Mouse (Mus musculus): Measurements from ENCODE around the gene Col23a1. TPM values are rescaled to one million over a fixed set of nuclear protein-coding genes. Genes with fewer than 3 reads are reported as not detected.

Col23a1 gene
- polyA plus RNA-seq, 1 experiment from 2014 or later, result 24.1 TPM

DNA sequence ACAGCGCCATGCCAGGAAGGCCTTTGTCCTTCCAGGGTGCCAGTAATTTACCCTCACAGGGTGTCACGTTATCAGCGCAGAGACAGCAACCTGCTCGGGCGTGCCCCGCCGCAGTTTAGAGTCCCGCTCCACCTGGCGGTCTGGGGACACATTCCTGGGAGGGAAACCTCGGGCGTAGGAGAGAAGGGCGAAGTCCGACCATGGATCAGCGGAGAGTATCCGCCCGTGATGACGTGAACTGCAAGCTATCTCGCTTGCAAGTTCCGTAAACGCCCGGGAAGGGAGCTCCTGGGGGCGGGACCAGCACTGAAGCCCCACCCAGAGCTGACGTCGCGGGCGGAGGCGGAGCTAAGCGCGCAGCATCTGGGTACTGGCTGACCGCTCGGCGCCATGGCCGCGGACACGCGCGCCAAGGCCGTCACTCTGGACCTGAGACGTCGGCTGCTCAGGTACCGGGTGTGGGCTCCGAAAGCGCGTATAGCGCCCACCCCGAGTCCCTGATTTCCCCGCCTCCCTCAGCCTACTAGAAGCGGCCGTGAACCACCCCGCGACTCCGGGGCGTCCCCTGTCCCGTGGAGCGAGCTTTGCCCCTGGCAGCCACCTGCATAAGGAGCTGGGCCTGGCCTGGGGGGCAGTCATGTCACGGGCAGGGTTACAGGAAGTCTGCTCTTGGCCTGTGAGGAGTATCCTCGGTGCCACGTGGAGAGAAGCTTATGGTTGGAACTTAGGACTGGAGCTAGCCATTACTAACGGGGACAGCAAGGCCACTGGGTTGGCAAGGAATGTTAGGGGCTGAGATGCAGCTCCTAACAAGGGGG, 294.9 kb downstream of the Col23a1 start, which contains the start of gene Phykpl:
Gene Phykpl, plus strand, starts transcription at position 327 of the 818 bp plus-strand sequence.
- Histone ChIP-seq H3K27ac (peak within 1 kb of the TSS; percentile 94), H3K4me1 (peaks cover 39% of the 10 kb centered on the region), H3K4me3 (peak within 1 kb of the TSS; percentile 71), H3K9me3 (replicated peaks) (no peaks in the 10 kb centered on the region), H3K27me3 (ENCODE audit: low read depth, poor library complexity, severe bottlenecking) (no peaks in the 10 kb centered on the region), H3K36me3 (peaks cover 47% of the 10 kb centered on the region)
- WGBS, result under 1% methylated on average over 59 of the region's 59 CpGs
- peak; percentile 96 for DNase-seq (ENCODE audit: low spot score)

DNA sequence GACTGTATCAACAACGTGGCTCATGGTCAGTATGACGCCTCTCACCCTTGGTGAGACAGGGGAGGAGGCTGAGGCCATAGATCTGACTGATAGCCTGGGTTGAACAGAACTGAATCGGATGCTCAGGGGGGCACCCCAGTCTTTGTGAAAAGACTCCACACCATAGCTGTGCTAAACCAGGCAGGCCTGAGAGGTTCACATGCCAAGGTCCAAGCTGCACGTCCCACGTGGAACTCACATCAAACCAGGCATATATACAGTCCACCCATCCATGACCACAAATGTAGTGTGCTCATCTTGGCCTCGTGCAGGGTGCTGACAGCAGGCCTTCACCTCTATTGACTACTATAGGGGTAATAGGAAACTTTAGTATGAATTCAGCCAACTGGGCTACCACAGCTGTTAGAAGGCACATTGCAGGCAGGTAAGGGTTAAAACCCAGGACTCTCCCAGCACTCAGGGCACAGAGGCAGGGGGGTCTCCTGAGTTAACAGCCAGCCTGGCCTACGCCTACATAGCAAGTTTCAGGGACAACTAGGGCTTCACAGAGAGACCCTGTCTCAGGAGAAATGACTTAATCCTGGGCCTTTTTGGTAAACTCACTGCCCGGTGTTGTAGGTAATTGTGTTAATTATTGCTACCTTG, 296.0 kb downstream of the Col23a1 start:
- no peak for DNase-seq (ENCODE audit: low spot score)
- H3K27ac ChIP-seq, result peak overlapping the region; percentile 94
- WGBS, result 74% methylated on average over 8 of the region's 8 CpGs
- H3K36me3 ChIP-seq, result peaks cover 53% of the 10 kb centered on the region
- H3K4me1 ChIP-seq, result peaks cover 39% of the 10 kb centered on the region
- H3K4me3 ChIP-seq, result peak overlapping the region; percentile 71
- no peaks in the 10 kb centered on the region for H3K27me3 ChIP-seq (ENCODE audit: low read depth, poor library complexity, severe bottlenecking)
- H3K9me3 ChIP-seq (replicated peaks), result no peaks in the 10 kb centered on the region

DNA sequence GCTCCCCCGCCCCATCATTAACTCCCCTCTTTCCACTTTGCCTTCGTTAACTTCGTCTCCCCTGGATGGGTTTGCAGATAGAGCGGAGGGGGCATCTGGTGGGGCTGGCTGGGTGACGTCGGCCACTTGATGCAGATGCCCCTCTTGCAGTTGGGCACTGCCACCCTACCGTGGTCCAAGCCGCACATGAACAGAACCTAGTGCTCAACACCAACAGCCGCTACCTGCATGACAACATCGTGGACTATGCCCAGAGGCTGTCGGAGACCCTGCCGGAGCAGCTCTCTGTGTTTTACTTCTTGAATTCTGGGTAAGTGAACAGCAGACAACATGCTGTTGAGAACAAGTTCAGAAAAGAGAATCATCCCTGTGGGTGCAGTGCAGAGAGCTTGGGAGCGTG, 296.7 kb downstream of the Col23a1 start:
- WGBS, result 92% methylated on average over 13 of the region's 13 CpGs
- H3K27ac ChIP-seq, result no peak overlapping the region
- H3K4me1 ChIP-seq, result peaks cover 39% of the 10 kb centered on the region

DNA sequence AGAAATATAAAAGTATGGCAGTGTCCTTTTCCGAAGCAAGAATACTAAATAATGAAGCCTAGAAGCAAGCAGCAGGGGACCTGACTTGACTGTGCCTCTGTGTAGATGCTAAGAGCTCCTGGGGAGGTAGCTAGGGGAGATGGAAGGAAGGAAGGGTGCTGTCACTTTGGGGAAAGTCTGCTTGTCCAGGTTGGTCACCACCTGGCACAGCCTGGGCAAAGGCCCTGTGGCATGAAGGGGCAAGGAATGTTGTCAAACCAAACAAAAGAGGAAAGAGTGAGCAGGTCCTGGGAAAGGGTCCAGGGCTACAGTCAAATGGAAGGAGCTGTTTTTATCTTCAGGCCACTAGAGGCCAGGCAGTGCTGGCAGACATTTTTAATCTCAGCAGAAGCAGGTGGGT, 297.3 kb downstream of the Col23a1 start:
- no peak for DNase-seq (ENCODE audit: low spot score)
- WGBS, result 93% methylated on average over 1 of the region's 1 CpGs
- H3K36me3 ChIP-seq, result peaks cover 66% of the 10 kb centered on the region

More for the DNA sequence above, 296.7 kb downstream of the Col23a1 start:
- DNase-seq (ENCODE audit: low spot score), result no peak
- H3K36me3 ChIP-seq, result peaks cover 59% of the 10 kb centered on the region
- no peaks in the 10 kb centered on the region for H3K9me3 ChIP-seq (replicated peaks)
- no peaks in the 10 kb centered on the region for H3K27me3 ChIP-seq (ENCODE audit: low read depth, poor library complexity, severe bottlenecking)
- no peak overlapping the region for H3K4me3 ChIP-seq

DNA sequence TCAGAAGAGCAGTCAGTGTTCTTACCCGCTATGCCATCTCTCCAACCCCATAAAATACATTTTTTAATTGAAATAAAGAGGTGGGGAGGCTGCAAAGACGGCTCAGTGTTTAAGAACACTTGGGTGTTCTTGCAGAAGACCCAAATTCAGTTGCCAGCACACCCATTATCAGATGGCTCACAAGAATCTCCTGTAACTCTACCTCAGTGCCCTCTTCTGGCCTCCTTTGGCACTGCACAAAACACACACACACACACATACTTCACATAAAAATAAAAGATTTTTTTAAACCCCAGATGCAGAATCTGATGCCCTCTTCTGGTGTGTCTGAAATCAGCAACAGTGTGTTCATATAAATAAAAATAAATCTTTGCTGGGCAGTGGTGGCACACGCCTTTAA, 299.1 kb downstream of the Col23a1 start:
- Histone ChIP-seq H3K27me3 (ENCODE audit: low read depth, poor library complexity, severe bottlenecking) (no peaks in the 10 kb centered on the region), H3K9me3 (replicated peaks) (no peaks in the 10 kb centered on the region), H3K4me1 (peaks cover 23% of the 10 kb centered on the region), H3K4me3 (no peak overlapping the region), H3K36me3 (peaks cover 84% of the 10 kb centered on the region), H3K27ac (no peak overlapping the region)
- 95% methylated on average over 3 of the region's 3 CpGs for WGBS
- DNase-seq (ENCODE audit: low spot score), result no peak

More for the DNA sequence above, 297.3 kb downstream of the Col23a1 start:
- H3K27me3 ChIP-seq (ENCODE audit: low read depth, poor library complexity, severe bottlenecking), result no peaks in the 10 kb centered on the region
- H3K4me1 ChIP-seq, result peaks cover 38% of the 10 kb centered on the region
- H3K27ac ChIP-seq, result no peak overlapping the region
- H3K4me3 ChIP-seq, result no peak overlapping the region
- H3K9me3 ChIP-seq (replicated peaks), result no peaks in the 10 kb centered on the region

DNA sequence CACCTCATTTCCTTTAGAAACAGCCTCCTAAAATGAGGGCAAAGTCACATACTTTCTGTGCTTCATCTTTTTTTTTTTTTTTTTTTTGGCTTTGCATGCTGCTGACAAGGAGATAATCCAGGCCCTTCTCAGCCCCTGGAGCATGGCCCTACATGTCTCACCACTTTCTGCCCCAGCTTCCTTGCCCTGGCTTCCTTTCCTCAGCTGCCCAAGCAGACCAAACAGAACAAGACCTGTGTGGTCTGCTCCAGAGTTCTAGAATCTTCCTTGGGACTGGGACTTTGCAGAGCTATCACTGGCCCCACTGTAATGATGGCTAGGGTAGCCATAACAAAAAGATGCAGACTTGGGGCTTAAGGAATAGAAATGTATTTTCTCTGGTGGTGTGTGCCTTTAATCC, 300.3 kb downstream of the Col23a1 start:
- DNase-seq (ENCODE audit: low spot score), result no peak
- Histone ChIP-seq H3K27me3 (ENCODE audit: low read depth, poor library complexity, severe bottlenecking) (no peaks in the 10 kb centered on the region), H3K36me3 (peaks cover 95% of the 10 kb centered on the region), H3K27ac (no peak overlapping the region), H3K4me1 (peaks cover 11% of the 10 kb centered on the region), H3K9me3 (replicated peaks) (no peaks in the 10 kb centered on the region), H3K4me3 (no peak overlapping the region)

DNA sequence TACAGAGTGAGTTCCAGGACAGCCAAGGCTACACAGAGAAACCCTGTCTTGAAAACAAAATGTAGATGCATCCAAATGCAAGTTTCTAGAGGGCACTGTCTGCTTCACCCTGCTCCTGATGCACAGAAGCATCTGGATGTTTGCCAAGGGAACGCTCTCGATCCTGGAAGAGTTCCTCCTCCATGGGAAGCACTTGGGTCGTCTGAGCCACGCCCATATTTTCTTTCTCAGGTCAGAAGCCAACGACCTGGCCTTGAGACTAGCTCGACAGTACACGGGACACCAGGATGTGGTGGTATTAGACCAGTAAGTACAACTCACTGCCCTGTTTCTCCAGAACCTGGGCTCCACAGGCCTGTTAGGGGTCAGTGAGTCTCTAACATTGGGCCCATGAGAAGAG, 301.4 kb downstream of the Col23a1 start:
- DNase-seq (ENCODE audit: low spot score), result no peak

DNA sequence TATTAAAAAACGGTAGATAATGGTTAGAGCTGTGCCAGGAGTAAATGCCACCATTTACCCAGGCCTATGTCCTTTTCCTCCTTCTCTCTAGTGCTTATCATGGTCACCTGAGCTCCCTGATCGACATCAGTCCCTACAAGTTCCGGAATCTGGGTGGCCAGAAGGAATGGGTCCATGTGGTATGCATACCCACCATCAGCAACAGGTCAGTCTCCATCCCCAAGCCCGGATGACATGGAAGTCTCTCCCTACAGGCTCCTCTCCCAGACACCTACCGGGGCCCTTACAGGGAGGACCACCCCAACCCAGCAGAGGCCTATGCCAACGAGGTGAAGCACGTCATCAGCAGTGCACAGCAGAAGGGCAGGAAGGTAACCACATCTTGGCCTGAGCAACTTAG, 302.2 kb downstream of the Col23a1 start:
- DNase-seq (ENCODE audit: low spot score), result no peak
- WGBS, result 92% methylated on average over 7 of the region's 7 CpGs
- no peaks in the 10 kb centered on the region for H3K9me3 ChIP-seq (replicated peaks)

More for the DNA sequence above, 301.4 kb downstream of the Col23a1 start:
- no peaks in the 10 kb centered on the region for H3K27me3 ChIP-seq (ENCODE audit: low read depth, poor library complexity, severe bottlenecking)
- no peak overlapping the region for H3K27ac ChIP-seq
- no peaks in the 10 kb centered on the region for H3K9me3 ChIP-seq (replicated peaks)
- no peaks in the 10 kb centered on the region for H3K4me1 ChIP-seq
- peaks cover 100% of the 10 kb centered on the region for H3K36me3 ChIP-seq
- 84% methylated on average over 7 of the region's 7 CpGs for WGBS
- H3K4me3 ChIP-seq, result no peak overlapping the region

DNA sequence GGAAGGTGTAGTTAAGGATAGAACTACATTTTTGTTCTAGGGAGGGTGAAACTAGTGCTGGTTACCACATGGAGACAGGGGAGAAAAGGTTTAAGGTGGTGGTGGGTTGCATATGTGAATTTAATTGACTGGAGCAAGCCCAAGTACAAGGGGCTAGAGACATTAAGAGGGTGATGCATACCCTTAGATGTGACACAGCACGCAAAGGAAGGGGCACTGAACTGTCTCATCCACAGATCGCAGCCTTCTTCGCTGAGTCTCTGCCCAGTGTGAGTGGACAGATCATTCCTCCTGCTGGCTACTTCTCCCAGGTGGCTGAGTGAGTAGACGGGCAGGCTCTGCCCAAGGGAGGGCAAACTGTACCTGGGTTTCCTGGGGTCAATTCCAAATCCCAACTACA, 303.6 kb downstream of the Col23a1 start:
- no peak for DNase-seq (ENCODE audit: low spot score)
- no peak overlapping the region for H3K27ac ChIP-seq
- H3K4me3 ChIP-seq, result no peak overlapping the region
- H3K27me3 ChIP-seq (ENCODE audit: low read depth, poor library complexity, severe bottlenecking), result no peaks in the 10 kb centered on the region
- H3K4me1 ChIP-seq, result no peaks in the 10 kb centered on the region
- WGBS, result 96% methylated on average over 4 of the region's 4 CpGs
- H3K9me3 ChIP-seq (replicated peaks), result no peaks in the 10 kb centered on the region
- peaks cover 100% of the 10 kb centered on the region for H3K36me3 ChIP-seq

More for the DNA sequence above, 302.2 kb downstream of the Col23a1 start:
- no peaks in the 10 kb centered on the region for H3K27me3 ChIP-seq (ENCODE audit: low read depth, poor library complexity, severe bottlenecking)
- H3K27ac ChIP-seq, result no peak overlapping the region
- H3K4me1 ChIP-seq, result no peaks in the 10 kb centered on the region
- no peak overlapping the region for H3K4me3 ChIP-seq
- peaks cover 100% of the 10 kb centered on the region for H3K36me3 ChIP-seq

DNA sequence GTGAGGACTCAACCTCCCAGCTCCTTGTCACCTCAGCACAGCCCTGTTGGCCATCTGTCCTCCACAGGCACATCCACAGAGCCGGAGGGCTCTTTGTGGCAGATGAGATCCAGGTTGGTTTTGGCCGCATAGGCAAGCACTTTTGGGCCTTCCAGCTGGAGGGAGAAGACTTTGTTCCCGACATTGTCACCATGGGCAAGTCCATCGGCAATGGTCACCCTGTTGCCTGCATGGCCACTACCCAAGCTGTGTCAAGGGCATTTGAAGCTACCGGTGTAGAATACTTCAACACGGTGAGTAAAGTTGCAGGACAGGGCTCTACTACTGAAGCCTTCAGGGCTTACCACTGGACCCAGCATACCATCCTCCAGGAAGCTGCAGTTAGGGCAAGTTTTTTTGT, 304.1 kb downstream of the Col23a1 start:
- 90% methylated on average over 6 of the region's 6 CpGs for WGBS

DNA sequence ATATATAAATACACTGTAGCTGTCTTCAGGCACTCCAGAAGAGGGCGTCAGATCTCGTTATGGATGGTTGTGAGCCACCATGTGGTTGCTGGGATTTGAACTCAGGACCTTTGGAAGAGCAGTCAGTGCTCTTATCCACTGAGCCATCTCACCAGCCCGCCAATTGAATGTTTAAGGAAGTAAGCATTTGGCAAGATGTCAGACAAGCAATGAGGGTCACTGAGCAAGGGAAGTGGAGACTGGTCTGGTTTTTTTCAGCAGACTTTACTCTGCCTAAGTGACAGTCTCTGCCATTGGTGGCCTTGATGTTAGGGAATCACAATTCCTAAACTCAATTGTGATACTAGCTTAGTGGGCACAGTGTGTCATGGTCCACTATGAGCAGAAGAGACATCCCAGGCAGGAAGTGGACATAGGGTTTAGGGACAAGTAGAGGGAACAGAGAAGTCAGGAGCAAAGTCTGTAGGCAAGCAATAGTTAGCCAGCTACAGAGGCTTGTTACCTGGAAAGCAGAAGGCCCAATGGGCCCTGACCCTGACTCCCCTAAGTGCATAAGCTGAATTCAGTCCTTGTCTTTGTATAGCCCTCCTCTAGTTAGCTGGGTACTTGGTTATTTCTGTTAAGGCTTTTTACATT, 305.1 kb downstream of the Col23a1 start:
- no peak overlapping the region for H3K27ac ChIP-seq
- no peak overlapping the region for H3K4me3 ChIP-seq
- H3K9me3 ChIP-seq (replicated peaks), result no peaks in the 10 kb centered on the region
- 75% methylated on average over 3 of the region's 3 CpGs for whole genome bisulfite sequencing
- no peak for DNase-seq (ENCODE audit: low spot score)
- H3K36me3 ChIP-seq, result peaks cover 100% of the 10 kb centered on the region
- H3K27me3 ChIP-seq (ENCODE audit: low read depth, poor library complexity, severe bottlenecking), result no peaks in the 10 kb centered on the region
- H3K4me1 ChIP-seq, result no peaks in the 10 kb centered on the region

More for the DNA sequence above, 304.1 kb downstream of the Col23a1 start:
- Histone ChIP-seq H3K4me3 (no peak overlapping the region), H3K4me1 (no peaks in the 10 kb centered on the region), H3K36me3 (peaks cover 100% of the 10 kb centered on the region), H3K27ac (no peak overlapping the region), H3K9me3 (replicated peaks) (no peaks in the 10 kb centered on the region), H3K27me3 (ENCODE audit: low read depth, poor library complexity, severe bottlenecking) (no peaks in the 10 kb centered on the region)
- no peak for DNase-seq (ENCODE audit: low spot score)

DNA sequence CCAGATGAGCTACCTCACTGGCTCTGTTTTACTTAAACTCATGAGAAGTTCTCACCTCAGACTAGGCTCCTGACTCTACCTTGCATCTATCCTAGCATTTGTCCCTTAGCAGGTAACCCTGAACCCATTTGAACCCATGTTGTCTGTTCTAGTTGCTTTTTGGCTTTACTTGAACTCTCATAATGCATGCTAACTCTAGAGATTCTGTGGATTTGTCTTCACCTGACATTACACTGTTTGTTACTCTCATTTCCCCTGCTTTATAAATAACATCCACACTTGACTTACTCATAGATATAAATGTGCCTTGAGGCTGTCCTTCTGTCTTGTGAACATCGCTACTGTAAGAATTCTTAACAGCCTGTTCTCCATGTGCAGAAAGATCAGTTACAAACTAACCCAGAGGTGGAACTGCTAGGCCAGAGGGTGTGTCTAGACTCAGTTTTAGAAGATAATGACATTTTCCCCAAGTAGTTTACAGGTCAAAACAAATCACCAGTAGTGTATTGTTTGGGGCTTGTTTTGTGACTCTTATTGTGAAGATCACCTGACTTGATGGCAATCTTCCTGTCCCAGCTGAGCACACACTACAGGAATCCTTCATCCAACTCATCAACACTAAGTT, 305.9 kb downstream of the Col23a1 start:
- Histone ChIP-seq H3K4me3 (no peak overlapping the region), H3K27me3 (ENCODE audit: low read depth, poor library complexity, severe bottlenecking) (no peaks in the 10 kb centered on the region), H3K9me3 (replicated peaks) (no peaks in the 10 kb centered on the region), H3K27ac (no peak overlapping the region), H3K36me3 (peaks cover 100% of the 10 kb centered on the region), H3K4me1 (no peaks in the 10 kb centered on the region)
- no peak for DNase-seq (ENCODE audit: low spot score)
- 98% methylated on average over 1 of the region's 1 CpGs for WGBS
